Mouse (Mus musculus) lung, postnatal 0 days (tissue): ENCODE data around the gene Cox6a2. TPM values are rescaled to one million over a fixed set of nuclear protein-coding genes. Genes with fewer than 3 reads are reported as not detected.

ENCODE experiments used
- ATAC-seq: fragments of 200-750 bp; cut with Nextera tagmentation; 2 replicates; pipeline ENCODE4 v1.8.0; 2017; ENCODE audit warnings: moderate library complexity
- DNase-seq: peaks from one replicate; pipeline ENCODE4 v3.0.0-alpha.2; 2016; ENCODE audit warnings: low spot score
- H3K27ac ChIP-seq: fragments of 300-500 bp; sonication (generic); 2 replicates; pipeline ENCODE4 v1.5.1; 2014; ENCODE audit warnings: antibody characterized with exemption, mild to moderate bottlenecking, low read length, mixed read lengths
- H3K27me3 ChIP-seq: fragments of 300-500 bp; sonication (generic); replicated peaks from 2 replicates; pipeline ENCODE4 v1.6.1; 2014; ENCODE audit warnings: low read length, mixed read lengths; ENCODE audit not compliant: insufficient read depth
- H3K36me3 ChIP-seq: fragments of 300-500 bp; sonication (generic); 2 replicates; pipeline ENCODE4 v1.6.1; 2014; ENCODE audit warnings: low read length, mixed read lengths; ENCODE audit not compliant: insufficient read depth
- H3K4me1 ChIP-seq: fragments of 300-500 bp; sonication (generic); 2 replicates; pipeline ENCODE4 v1.6.1; 2014; ENCODE audit warnings: antibody characterized with exemption, low read depth, low read length, mixed read lengths; ENCODE audit not compliant: insufficient read depth
- H3K4me2 ChIP-seq: fragments of 300-500 bp; sonication (generic); replicated peaks from 2 replicates; pipeline ENCODE4 v1.6.1; 2014; ENCODE audit warnings: low read depth, mild to moderate bottlenecking, low read length, moderate library complexity, mixed read lengths
- H3K4me3 ChIP-seq: fragments of 300-500 bp; sonication (generic); 2 replicates; pipeline ENCODE4 v1.5.1; 2014; ENCODE audit warnings: low read depth, low read length
- H3K9ac ChIP-seq: fragments of 300-500 bp; sonication (generic); replicated peaks from 2 replicates; pipeline ENCODE4 v1.6.1; 2014; ENCODE audit warnings: low read depth, mild to moderate bottlenecking
- H3K9me3 ChIP-seq: fragments of 300-500 bp; sonication (generic); 2 replicates; pipeline ENCODE4 v1.6.1; 2016; ENCODE audit warnings: low read length, mixed read lengths
- CTCF ChIP-seq: IDR thresholded peaks from 2 replicates; pipeline ENCODE4 v1.5.1; 2016; ENCODE audit warnings: antibody characterized with exemption, mild to moderate bottlenecking
- EP300 ChIP-seq: IDR thresholded peaks from 2 replicates; pipeline ENCODE4 v1.6.1; 2016; ENCODE audit warnings: antibody characterized with exemption, mild to moderate bottlenecking, control low read depth
- WGBS: fragments of 180-500 bp; shearing (Covaris S2); extraction: QIAGEN DNeasy Blood & Tissue Kit; methylation state at CpG from one replicate; pipeline ENCODE4 v1.1.7; 2014; 5-methylcytosine and 5-hydroxymethylcytosine counted together
- polyA plus RNA-seq: library from polyadenylated mRNA; unstranded; fragments of >200 nt; fragmentation: Nextera tagmentation; extraction: Ambion mirVana; gene quantifications from 2 replicates; pipeline ENCODE4 v1.2.1, GENCODE M21; 2015

Gene Cox6a2
- polyA plus RNA-seq, 1 experiment from 2014 or later = 27.8 TPM

DNA sequence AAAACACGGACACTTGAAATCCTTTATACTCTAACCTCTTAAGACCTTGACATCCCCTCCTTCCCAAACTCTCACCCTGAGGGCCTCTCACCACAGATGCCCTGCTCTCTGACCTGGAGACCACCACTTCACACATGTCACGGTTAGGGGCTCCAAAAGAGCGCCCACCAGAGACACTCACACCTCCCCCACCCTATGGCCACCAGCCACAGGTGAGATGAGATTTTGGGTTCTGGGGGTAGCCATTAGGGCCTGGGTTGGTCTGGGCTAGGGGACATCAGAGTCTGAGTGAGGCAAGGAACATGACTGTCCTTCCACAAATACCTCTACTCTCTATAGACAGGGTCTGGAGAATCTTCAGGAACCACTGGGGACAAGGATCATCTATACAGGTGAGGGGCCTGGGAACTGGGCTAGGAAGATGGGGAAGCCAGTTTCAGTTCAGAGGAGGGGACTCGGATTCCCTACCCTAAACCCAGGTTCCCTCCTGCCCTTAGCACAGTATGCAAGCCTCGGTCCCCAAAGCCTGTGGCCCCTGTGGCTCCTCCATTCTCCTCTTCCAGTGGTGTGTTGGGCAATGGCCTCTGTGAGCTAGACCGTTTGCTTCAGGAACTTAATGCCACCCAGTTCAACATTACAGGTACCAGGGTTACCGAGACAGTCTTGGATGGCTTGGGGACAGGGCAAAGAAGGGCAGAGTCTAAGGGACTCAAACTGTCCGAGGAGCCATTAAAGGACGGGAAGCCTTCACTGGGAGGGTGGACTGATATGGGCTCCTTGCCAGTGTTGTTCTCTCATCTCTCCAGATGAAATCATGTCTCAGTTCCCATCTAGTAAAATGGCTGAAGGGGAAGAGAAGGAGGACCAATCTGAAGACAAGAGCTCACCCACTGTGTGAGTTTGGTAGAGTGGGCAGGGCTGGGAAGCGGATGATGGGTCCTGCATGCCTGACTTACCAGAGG is 42.2 kb upstream of the Cox6a2 start:
- no peaks in the 10 kb centered on the region for H3K27me3 ChIP-seq
- peak overlapping the region; percentile 66 for H3K4me2 ChIP-seq
- no peak overlapping the region for H3K27ac ChIP-seq
- TF ChIP-seq EP300 (no peak), CTCF (no peak)
- 63% methylated on average over 10 of the region's 10 CpGs for WGBS
- peak overlapping the region; percentile 41 for H3K9ac ChIP-seq
- H3K9me3 ChIP-seq = no peaks in the 10 kb centered on the region
- H3K4me1 ChIP-seq = peaks cover 6% of the 10 kb centered on the region; the same call in 1 of the 2 replicates
- ATAC-seq (no peak), DNase-seq (no peak)
- H3K36me3 ChIP-seq = peaks cover 19% of the 10 kb centered on the region; the same call in 1 of the 2 replicates
- H3K4me3 ChIP-seq = peak overlapping the region; percentile 57

DNA sequence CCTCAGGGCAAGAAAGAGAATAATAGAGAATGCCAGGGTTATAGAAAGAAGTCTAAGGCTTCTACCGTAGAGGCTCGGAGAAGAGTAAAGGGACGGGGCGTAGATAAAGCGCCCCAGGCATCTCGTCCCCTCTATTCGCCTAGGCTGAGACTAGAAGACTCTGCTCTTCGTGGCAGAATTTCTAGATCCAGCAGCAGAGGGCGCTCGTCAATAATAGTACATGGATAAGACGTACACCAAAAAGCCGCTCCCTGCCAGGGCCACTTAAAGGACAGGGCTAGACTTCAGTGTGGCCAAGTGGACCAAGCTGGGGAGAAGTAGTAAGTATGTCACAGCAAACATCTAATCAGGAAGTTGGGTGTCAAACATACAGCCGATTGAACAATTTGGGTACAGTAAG is 41.3 kb upstream of the Cox6a2 start:
- peak; percentile 83 for ATAC-seq
- peaks cover 6% of the 10 kb centered on the region; the same call in 1 of the 2 replicates for H3K4me1 ChIP-seq
- peak overlapping the region; percentile 66 for H3K4me2 ChIP-seq
- peak overlapping the region; percentile 75 for H3K9ac ChIP-seq
- H3K36me3 ChIP-seq = peaks cover 10% of the 10 kb centered on the region; the same call in 1 of the 2 replicates
- H3K9me3 ChIP-seq = no peaks in the 10 kb centered on the region
- TF ChIP-seq EP300 (0 out of 2 replicates have a peak, but pooled peaks have one; percentile 27), CTCF (peak; percentile 83)
- DNase-seq = peak; percentile 97
- peak overlapping the region; percentile 57 for H3K4me3 ChIP-seq
- H3K27ac ChIP-seq = peak overlapping the region; percentile 91
- WGBS = under 1% methylated on average over 13 of the region's 13 CpGs
- no peaks in the 10 kb centered on the region for H3K27me3 ChIP-seq

DNA sequence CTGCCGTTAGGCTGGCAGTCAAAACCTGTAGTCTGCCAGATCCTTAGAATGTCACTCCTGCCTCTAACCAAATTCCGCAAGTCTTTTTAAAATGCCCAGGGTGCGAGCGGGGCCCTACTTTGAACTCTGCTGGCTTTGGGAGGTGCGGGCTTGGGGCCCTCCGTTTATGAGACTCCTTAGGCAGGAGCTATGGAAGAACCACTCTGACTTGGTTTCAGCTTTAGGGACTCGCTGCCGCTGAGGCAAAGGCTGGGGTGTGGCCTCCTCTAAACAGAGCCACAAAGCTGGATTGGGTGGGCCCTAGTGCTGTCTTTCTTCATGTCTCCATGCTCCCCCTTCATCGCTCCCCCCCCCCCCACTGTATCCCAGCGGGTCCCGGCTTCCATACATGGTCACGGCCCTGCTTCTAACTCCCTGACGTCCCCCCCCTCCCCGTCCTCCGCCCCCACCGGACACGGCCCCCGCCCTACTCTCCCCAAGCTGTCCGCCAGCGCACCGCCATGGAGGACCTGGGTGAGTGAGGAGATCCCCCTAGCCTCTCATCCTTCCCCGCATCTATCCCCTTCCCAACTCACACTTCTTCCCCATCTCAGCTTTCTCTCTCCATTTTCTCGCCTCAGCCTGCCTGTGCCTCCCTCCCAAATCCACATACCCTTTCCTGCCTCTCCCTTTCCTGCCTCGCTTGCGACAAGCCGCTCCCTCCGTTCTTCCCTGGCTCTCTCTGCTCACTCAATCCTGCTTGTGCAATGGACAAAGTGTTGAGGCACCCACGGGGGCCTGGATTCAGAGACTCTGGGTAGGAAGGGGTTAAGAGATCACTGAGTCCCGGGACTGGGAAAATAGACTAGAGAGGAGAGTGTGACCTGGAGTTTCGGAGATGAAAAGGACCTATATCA is 40.6 kb upstream of the Cox6a2 start, which contains the start of gene Tgfb1i1:
TSS of gene Tgfb1i1 (plus strand) at position 317 of the 896 bp plus-strand sequence.
- no peaks in the 10 kb centered on the region for H3K9me3 ChIP-seq
- peak within 1 kb of the TSS; percentile 91 for H3K27ac ChIP-seq
- peak within 1 kb of the TSS; percentile 66 for H3K4me2 ChIP-seq
- H3K9ac ChIP-seq = peak within 1 kb of the TSS; percentile 75
- H3K27me3 ChIP-seq = no peaks in the 10 kb centered on the region
- 4% methylated on average over 19 of the region's 30 CpGs for WGBS
- ATAC-seq = peak; percentile 89
- peak; percentile 92 for DNase-seq
- H3K4me1 ChIP-seq = peaks cover 6% of the 10 kb centered on the region; the same call in 1 of the 2 replicates
- TF ChIP-seq EP300 = no peak
- TF ChIP-seq CTCF = no peak
- H3K36me3 ChIP-seq = peaks cover 10% of the 10 kb centered on the region; the same call in 1 of the 2 replicates
- H3K4me3 ChIP-seq = peak within 1 kb of the TSS; percentile 57

DNA sequence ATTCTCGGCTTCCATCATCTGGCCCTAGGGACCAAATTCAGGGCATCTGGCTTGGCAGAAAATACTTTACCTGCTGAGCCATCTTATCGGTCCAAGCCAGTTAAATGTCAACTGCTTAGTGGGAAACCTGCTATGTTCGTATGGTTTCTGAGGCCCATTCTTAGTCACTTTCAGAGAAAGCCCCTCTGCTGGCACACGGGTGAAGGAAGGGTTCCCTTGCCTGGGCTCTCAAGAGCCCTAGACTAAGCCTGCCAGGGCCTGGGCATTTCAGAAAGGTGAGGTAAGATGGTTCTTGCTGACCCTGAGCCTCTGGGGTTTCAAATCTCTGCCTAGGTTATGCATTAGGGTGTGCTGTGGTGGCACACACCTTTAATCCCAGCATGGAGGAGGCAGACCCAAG is 39.4 kb upstream of the Cox6a2 start:
- H3K36me3 ChIP-seq = peaks cover 15% of the 10 kb centered on the region; the same call in 1 of the 2 replicates
- ATAC-seq = no peak
- H3K4me3 ChIP-seq = no peak overlapping the region
- no peak for DNase-seq
- H3K27me3 ChIP-seq = no peaks in the 10 kb centered on the region
- H3K27ac ChIP-seq = peak overlapping the region; percentile 91
- H3K9me3 ChIP-seq = no peaks in the 10 kb centered on the region
- no peak overlapping the region; the same call in 1 of the 2 replicates for H3K4me2 ChIP-seq
- no peak overlapping the region for H3K9ac ChIP-seq
- WGBS = 88% methylated on average over 4 of the region's 4 CpGs
- TF ChIP-seq EP300 = no peak
- TF ChIP-seq CTCF = no peak
- H3K4me1 ChIP-seq = peaks cover 6% of the 10 kb centered on the region; the same call in 1 of the 2 replicates

DNA sequence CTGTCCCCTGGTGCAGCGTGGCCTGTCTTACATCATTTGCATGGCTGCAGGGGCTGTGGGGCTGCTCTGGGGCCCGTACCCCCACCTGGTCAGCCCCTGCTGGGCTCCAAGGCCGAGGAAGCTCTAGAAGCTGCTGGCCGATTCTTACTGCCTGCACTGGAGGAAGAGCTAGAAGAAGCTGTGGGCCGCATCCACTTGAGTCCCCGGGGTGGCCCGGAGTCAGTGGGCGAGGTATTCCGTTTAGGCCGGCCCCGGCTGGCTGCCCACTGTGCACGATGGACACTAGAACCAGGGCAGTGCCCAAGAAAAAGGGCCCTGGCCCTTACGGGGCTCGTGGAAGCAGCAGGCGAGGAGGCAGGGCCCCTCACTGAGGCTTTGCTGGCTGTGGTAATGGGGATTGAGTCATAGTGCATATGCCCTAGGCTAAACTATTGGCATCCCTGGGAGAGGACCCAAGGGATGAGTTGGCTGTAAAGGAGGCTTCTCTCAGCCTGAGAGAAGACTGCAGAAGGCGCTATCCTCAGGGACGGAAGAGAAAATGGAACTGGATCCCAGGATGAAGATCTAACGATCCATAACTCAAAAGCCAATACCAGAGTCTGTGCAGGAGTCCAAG is 38.3 kb upstream of the Cox6a2 start:
- no peak for ATAC-seq

More for the DNA sequence above, 38.3 kb upstream of the Cox6a2 start:
- H3K27ac ChIP-seq = no peak overlapping the region
- H3K4me3 ChIP-seq = no peak overlapping the region
- H3K4me1 ChIP-seq = peaks cover 6% of the 10 kb centered on the region; the same call in 1 of the 2 replicates
- H3K36me3 ChIP-seq = peaks cover 15% of the 10 kb centered on the region
- no peak overlapping the region for H3K9ac ChIP-seq
- DNase-seq = no peak
- H3K4me2 ChIP-seq = no peak overlapping the region
- 92% methylated on average over 18 of the region's 18 CpGs for WGBS
- H3K9me3 ChIP-seq = no peaks in the 10 kb centered on the region
- H3K27me3 ChIP-seq = no peaks in the 10 kb centered on the region
- no peak for TF ChIP-seq CTCF
- no peak for TF ChIP-seq EP300
